Mouse (Mus musculus) kidney, adult 2 months (tissue): ENCODE data around the gene N4bp2. TPM values are rescaled to one million over a fixed set of nuclear protein-coding genes. Genes with fewer than 3 reads are reported as not detected.

Experiments
- DNase-seq: peaks from one replicate; pipeline ENCODE4 v3.0.0; 2021
- H3K27ac ChIP-seq: fragments of 200-500 bp; 2 replicates; pipeline ENCODE4 v1.5.1; 2012; ENCODE audit warnings: low read depth, low read length, control low read depth, inconsistent platforms; ENCODE audit not compliant: insufficient read depth
- H3K27me3 ChIP-seq: fragments of 200-500 bp; replicated peaks from 2 replicates; pipeline ENCODE4 v1.6.1; 2012; ENCODE audit warnings: mild to moderate bottlenecking, moderate library complexity, low read length, inconsistent platforms; ENCODE audit not compliant: control insufficient read depth, insufficient read depth
- H3K36me3 ChIP-seq: fragments of 200-500 bp; 2 replicates; pipeline ENCODE4 v1.6.1; 2012; ENCODE audit warnings: mild to moderate bottlenecking, moderate library complexity, low read length, inconsistent platforms; ENCODE audit not compliant: control insufficient read depth, insufficient read depth
- H3K4me1 ChIP-seq: fragments of 200-500 bp; 2 replicates; pipeline ENCODE4 v1.6.1; 2011; ENCODE audit warnings: low read length; ENCODE audit not compliant: control insufficient read depth, insufficient read depth
- H3K4me3 ChIP-seq: fragments of 200-500 bp; 2 replicates; pipeline ENCODE4 v1.5.1; 2011; ENCODE audit warnings: mild to moderate bottlenecking, low read depth, low read length, control low read depth; ENCODE audit not compliant: insufficient read depth
- CTCF ChIP-seq: fragments of 200-500 bp; conservative IDR thresholded peaks from 2 replicates; pipeline ENCODE4 v1.5.1; 2011; ENCODE audit warnings: low read depth, mild to moderate bottlenecking, control low read depth, low read length, moderate library complexity, mixed read lengths; ENCODE audit not compliant: insufficient read depth, insufficient read length
- POLR2A ChIP-seq: fragments of 200-500 bp; IDR thresholded peaks from one replicate; pipeline ENCODE4 v1.6.1; 2011; ENCODE audit warnings: low read depth, low read length, control low read depth
- WGBS: fragments of 180-500 bp; shearing (Covaris S2); methylation state at CpG from one replicate; pipeline ENCODE4 v1.1.7; 2018; 5-methylcytosine and 5-hydroxymethylcytosine counted together
- polyA plus RNA-seq: library from polyadenylated mRNA; depleted of rRNA; stranded (reverse); fragments of >200 nt; gene quantifications from 2 replicates; pipeline ENCODE4 v1.2.3, GENCODE M21; 2012; rRNA removed

Gene N4bp2
- polyA plus RNA-seq, 1 experiment, result 3.8 TPM

- no peak overlapping the region for H3K4me3 ChIP-seq
- no peak overlapping the region for H3K27ac ChIP-seq
- WGBS, result 72% methylated on average over 4 of the region's 4 CpGs
- H3K4me1 ChIP-seq, result no peaks in the 10 kb centered on the region
- no peaks in the 10 kb centered on the region for H3K36me3 ChIP-seq
- no peaks in the 10 kb centered on the region for H3K27me3 ChIP-seq
- no peak for DNase-seq
- no peak for TF ChIP-seq CTCF
- TF ChIP-seq POLR2A, result no peak
These were observed 109.9 kb downstream of the N4bp2 start for GRCm38 (mm10) chr5:65873212-65873611.

- Histone ChIP-seq H3K27me3 (no peaks in the 10 kb centered on the region), H3K36me3 (no peaks in the 10 kb centered on the region), H3K4me3 (no peak overlapping the region), H3K4me1 (no peaks in the 10 kb centered on the region), H3K27ac (no peak overlapping the region)
- TF ChIP-seq CTCF, result no peak
- TF ChIP-seq POLR2A, result no peak
- 88% methylated on average over 7 of the region's 7 CpGs for WGBS
- DNase-seq, result no peak
These were observed 111.9 kb downstream of the N4bp2 start for GRCm38 (mm10) chr5:65875269-65875668.

GRCm38 (mm10) chr5:65878367-65878766 lies 115.0 kb downstream of the N4bp2 start:
- 59% methylated on average over 3 of the region's 3 CpGs for WGBS
- Histone ChIP-seq H3K4me3 (no peak overlapping the region), H3K4me1 (no peaks in the 10 kb centered on the region), H3K27ac (no peak overlapping the region), H3K36me3 (no peaks in the 10 kb centered on the region), H3K27me3 (no peaks in the 10 kb centered on the region)
- TF ChIP-seq CTCF (no peak), POLR2A (no peak)
- DNase-seq, result no peak

Other genes with a start within 250 kb of the N4bp2 start
- gene Smim14, start 226.3 kb upstream of the N4bp2 start, polyA plus RNA-seq, result 111 and 114 TPM in 2 replicates
- gene Ube2k, start 226.3 kb upstream of the N4bp2 start, polyA plus RNA-seq, result 23.1 and 35.1 TPM in 2 replicates
- 14.4 and 17.3 TPM in 2 replicates for gene Pds5a, start 65.2 kb upstream of the N4bp2 start, polyA plus RNA-seq
- 0.27 and 1.8 TPM in 2 replicates for gene Rhoh, start 97.7 kb downstream of the N4bp2 start, polyA plus RNA-seq
- not detected in 2 replicates for gene Chrna9, start 171.4 kb downstream of the N4bp2 start, polyA plus RNA-seq
- gene 9130230L23Rik, start 240.8 kb downstream of the N4bp2 start, polyA plus RNA-seq, result 0.22 and 0.26 TPM in 2 replicates